Mouse (Mus musculus) c-Kit-positive CD71-positive TER-119-positive erythroid progenitor cells, embryonic 14.5 days (primary cell): ENCODE results near the gene Fiz1.
A peak's percentile ranks its signal among the peaks of the same experiment; 100 is the strongest.

Experiments
- DNase-seq: peaks from one replicate; pipeline ENCODE4 v3.0.0-alpha.2; 2013; ENCODE audit warnings: low spot score

Gene Fiz1

GRCm38 (mm10) chr7:5014251-5015117 is at the start of gene Fiz1, which contains the start of gene Zfp524:
Gene Fiz1, minus strand, starts transcription at chr7:5014697.
Gene Zfp524, plus strand, starts transcription at chr7:5014415.
- DNase-seq, result peak; percentile 99

- peak; percentile 84 for DNase-seq
Measured at GRCm38 (mm10) chr7:5062360-5063001, 48.0 kb upstream of the Fiz1 start.

- peak; percentile 86 for DNase-seq
Measured at GRCm38 (mm10) chr7:5061774-5062359, 47.4 kb upstream of the Fiz1 start, which contains the start of gene U2af2. Gene U2af2, plus strand, starts transcription at chr7:5062143.

- DNase-seq, result peak; percentile 97
Measured at GRCm38 (mm10) chr7:5060944-5061773, 46.7 kb upstream of the Fiz1 start.

- peak; percentile 75 for DNase-seq
Measured at GRCm38 (mm10) chr7:5060239-5060731, 45.8 kb upstream of the Fiz1 start.

- DNase-seq, result no peak
Measured at GRCm38 (mm10) chr7:5059421-5059820, 44.9 kb upstream of the Fiz1 start.

GRCm38 (mm10) chr7:5058631-5059030 is 44.1 kb upstream of the Fiz1 start:
- DNase-seq, result no peak

- DNase-seq, result no peak
Measured at GRCm38 (mm10) chr7:5057804-5058203, 43.3 kb upstream of the Fiz1 start.

GRCm38 (mm10) chr7:5057381-5057780 is 42.9 kb upstream of the Fiz1 start:
- no peak for DNase-seq

- DNase-seq, result no peak
Measured at GRCm38 (mm10) chr7:5056651-5057263, 42.3 kb upstream of the Fiz1 start.

GRCm38 (mm10) chr7:5053456-5054179 is 39.1 kb upstream of the Fiz1 start:
- DNase-seq, result no peak

- no peak for DNase-seq
Measured at GRCm38 (mm10) chr7:5052931-5053343, 38.4 kb upstream of the Fiz1 start.

- DNase-seq, result no peak
Measured at GRCm38 (mm10) chr7:5052438-5052837, 37.9 kb upstream of the Fiz1 start.

GRCm38 (mm10) chr7:5051193-5052192 is 37.0 kb upstream of the Fiz1 start, which contains the start of gene Zfp580:
Gene Zfp580, plus strand, starts transcription at chr7:5051538.
- no peak for DNase-seq

GRCm38 (mm10) chr7:5047313-5047712 is 32.8 kb upstream of the Fiz1 start:
- no peak for DNase-seq

GRCm38 (mm10) chr7:5046112-5046511 is 31.6 kb upstream of the Fiz1 start:
- no peak for DNase-seq

GRCm38 (mm10) chr7:5044981-5045380 is 30.5 kb upstream of the Fiz1 start:
- DNase-seq, result no peak

GRCm38 (mm10) chr7:5038940-5039339 is 24.4 kb upstream of the Fiz1 start:
- DNase-seq, result no peak

- DNase-seq, result peak; percentile 88
Measured at GRCm38 (mm10) chr7:5038109-5038732, 23.7 kb upstream of the Fiz1 start, which contains the start of gene Zfp784. Gene Zfp784, minus strand, starts transcription at chr7:5038446.
